Mouse (Mus musculus) liver, adult 2 months (tissue): ENCODE measurements at regions not wholly inside any gene's neighbourhood (a gene's known extent, or its start where the extent isn't known, plus 50 kb on each side); places are given as distances from the start of the nearest gene placed in this dataset.

Experiments
- DNase-seq: peaks from one replicate; pipeline ENCODE4 v3.0.0-alpha.2; 2011; ENCODE audit warnings: low read depth, low spot score; ENCODE audit errors: extremely low read depth
- H3K27ac ChIP-seq: fragments of 200-500 bp; replicated peaks from 2 replicates; pipeline ENCODE4 v1.5.1; 2012; ENCODE audit warnings: low read depth, mild to moderate bottlenecking, control low read depth, inconsistent platforms, low read length; ENCODE audit not compliant: insufficient read depth
- H3K27me3 ChIP-seq: fragments of 200-500 bp; 2 replicates; pipeline ENCODE4 v1.6.1; 2012; ENCODE audit warnings: mild to moderate bottlenecking, moderate library complexity, low read length, inconsistent platforms; ENCODE audit not compliant: control insufficient read depth, insufficient read depth
- H3K36me3 ChIP-seq: fragments of 200-500 bp; 2 replicates; pipeline ENCODE4 v1.6.1; 2012; ENCODE audit warnings: low read length, inconsistent platforms; ENCODE audit not compliant: control insufficient read depth, insufficient read depth
- H3K4me1 ChIP-seq: fragments of 200-500 bp; 2 replicates; pipeline ENCODE4 v1.6.1; 2011; ENCODE audit warnings: low read length; ENCODE audit not compliant: control insufficient read depth, insufficient read depth
- H3K4me3 ChIP-seq: fragments of 200-500 bp; 2 replicates; pipeline ENCODE4 v1.5.1; 2011; ENCODE audit warnings: low read depth, mild to moderate bottlenecking, control low read depth, low read length, moderate library complexity; ENCODE audit not compliant: insufficient read depth
- H3K79me2 ChIP-seq: fragments of 200-500 bp; 2 replicates; pipeline ENCODE4 v1.6.1; 2012; ENCODE audit warnings: inconsistent platforms, mild to moderate bottlenecking, low read length, moderate library complexity; ENCODE audit not compliant: control insufficient read depth, insufficient read depth
- H3K9ac ChIP-seq: fragments of 200-500 bp; 2 replicates; pipeline ENCODE4 v1.6.1; 2012; ENCODE audit warnings: low read depth, mild to moderate bottlenecking, control low read depth, inconsistent platforms, low read length
- CTCF ChIP-seq: fragments of 200-500 bp; IDR thresholded peaks from 2 replicates; pipeline ENCODE4 v1.5.1; 2011; ENCODE audit warnings: low read depth, low read length, control low read depth
- POLR2A ChIP-seq: fragments of 200-500 bp; IDR thresholded peaks from 2 replicates; pipeline ENCODE4 v1.6.1; 2011; ENCODE audit warnings: low read length, control low read depth; ENCODE audit not compliant: insufficient read depth; ENCODE audit errors: extremely low read depth
- WGBS: fragments of 180-500 bp; shearing (Covaris S2); methylation state at CpG from one replicate; pipeline ENCODE4 v1.1.7; 2018; 5-methylcytosine and 5-hydroxymethylcytosine counted together

- H3K4me1 ChIP-seq: no peaks in the 10 kb centered on the region
- 94% methylated on average over 3 of the region's 3 CpGs for WGBS
Measured at GRCm38 (mm10) chr13:101159878-101160277, 326.7 kb upstream of the Slc30a5 start.

DNA sequence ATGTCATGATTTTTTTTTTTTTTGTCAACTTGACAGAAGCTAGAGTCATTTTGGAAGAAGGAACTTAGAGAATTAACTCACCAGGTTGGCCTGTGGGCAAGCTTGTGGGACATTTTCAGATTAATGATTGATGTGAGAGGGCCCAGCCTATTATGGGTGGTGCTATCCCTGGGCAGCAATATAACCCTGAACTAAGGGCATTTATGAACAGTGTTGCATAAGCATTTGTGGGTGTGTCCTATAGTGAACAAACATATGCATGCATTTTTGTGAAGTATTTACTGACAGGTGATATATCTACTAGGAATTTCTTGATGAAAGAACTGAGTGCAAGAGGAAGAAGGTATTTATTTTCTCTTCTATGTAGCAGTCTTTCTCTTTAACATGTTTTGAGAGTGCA is 320.5 kb upstream of the Slc30a5 start:
- Histone ChIP-seq H3K36me3 (no peaks in the 10 kb centered on the region), H3K27me3 (no peaks in the 10 kb centered on the region), H3K79me2 (no peaks in the 10 kb centered on the region), H3K9ac (no peak overlapping the region), H3K4me3 (no peak overlapping the region), H3K27ac (no peak overlapping the region), H3K4me1 (no peaks in the 10 kb centered on the region)
- no peak for TF ChIP-seq POLR2A
- no peak for TF ChIP-seq CTCF
- DNase-seq: peak; percentile 48

More at GRCm38 (mm10) chr13:101159878-101160277, 326.7 kb upstream of the Slc30a5 start:
- H3K27ac ChIP-seq: no peak overlapping the region
- H3K79me2 ChIP-seq: no peaks in the 10 kb centered on the region
- H3K9ac ChIP-seq: no peak overlapping the region
- no peak for DNase-seq
- no peak overlapping the region for H3K4me3 ChIP-seq
- no peaks in the 10 kb centered on the region for H3K27me3 ChIP-seq
- TF ChIP-seq POLR2A: no peak
- no peak for TF ChIP-seq CTCF
- no peaks in the 10 kb centered on the region for H3K36me3 ChIP-seq

GRCm38 (mm10) chr13:101142761-101143160 is 309.5 kb upstream of the Slc30a5 start:
- peak; percentile 90 for DNase-seq
- TF ChIP-seq POLR2A: no peak
- TF ChIP-seq CTCF: no peak
- 11% methylated on average over 3 of the region's 3 CpGs for WGBS

GRCm38 (mm10) chr13:101142104-101142735 is 309.0 kb upstream of the Slc30a5 start:
- Histone ChIP-seq H3K27me3 (no peaks in the 10 kb centered on the region), H3K4me1 (no peaks in the 10 kb centered on the region; the same call in none of the 2 replicates), H3K36me3 (no peaks in the 10 kb centered on the region), H3K27ac (no peak overlapping the region; the same call in 1 of the 2 replicates), H3K79me2 (no peaks in the 10 kb centered on the region), H3K4me3 (no peak overlapping the region), H3K9ac (no peak overlapping the region)
- WGBS: 67% methylated on average over 6 of the region's 6 CpGs
- no peak for DNase-seq
- TF ChIP-seq POLR2A: no peak
- TF ChIP-seq CTCF: no peak

More at GRCm38 (mm10) chr13:101142761-101143160, 309.5 kb upstream of the Slc30a5 start:
- Histone ChIP-seq H3K27ac (no peak overlapping the region), H3K4me3 (no peak overlapping the region), H3K36me3 (no peaks in the 10 kb centered on the region), H3K4me1 (no peaks in the 10 kb centered on the region; the same call in none of the 2 replicates), H3K79me2 (no peaks in the 10 kb centered on the region), H3K27me3 (no peaks in the 10 kb centered on the region), H3K9ac (no peak overlapping the region)

GRCm38 (mm10) chr13:101129466-101129865 is 296.2 kb upstream of the Slc30a5 start:
- H3K27me3 ChIP-seq: no peaks in the 10 kb centered on the region
- no peak for TF ChIP-seq POLR2A
- TF ChIP-seq CTCF: no peak
- H3K4me1 ChIP-seq: no peaks in the 10 kb centered on the region
- H3K36me3 ChIP-seq: no peaks in the 10 kb centered on the region
- DNase-seq: no peak
- WGBS: 89% methylated on average over 3 of the region's 3 CpGs
- H3K4me3 ChIP-seq: no peak overlapping the region
- no peaks in the 10 kb centered on the region for H3K79me2 ChIP-seq
- no peak overlapping the region for H3K27ac ChIP-seq
- H3K9ac ChIP-seq: no peak overlapping the region

DNA sequence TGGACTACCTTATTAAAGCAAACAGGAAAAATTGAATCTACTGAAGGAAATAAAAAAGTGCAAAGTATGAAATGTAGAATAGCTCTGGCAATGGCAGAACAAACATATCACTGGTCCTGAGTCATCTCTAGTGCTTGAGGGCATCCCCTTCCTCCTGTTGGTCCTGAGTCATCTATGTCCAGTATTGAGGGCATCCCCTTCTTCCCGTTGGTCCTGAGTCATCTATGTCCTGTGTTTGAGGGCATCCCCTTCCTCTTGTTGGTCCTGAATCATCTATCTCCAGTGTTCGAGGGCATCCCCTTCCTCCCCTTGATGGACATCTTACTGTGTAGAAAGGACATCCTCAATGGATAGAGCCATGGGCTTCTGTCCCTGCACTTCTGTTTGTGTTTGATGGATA is 294.6 kb upstream of the Slc30a5 start:
- WGBS: 77% methylated on average over 2 of the region's 2 CpGs
- H3K36me3 ChIP-seq: no peaks in the 10 kb centered on the region

More for the DNA sequence above, 294.6 kb upstream of the Slc30a5 start:
- Histone ChIP-seq H3K4me3 (no peak overlapping the region), H3K9ac (no peak overlapping the region), H3K27me3 (no peaks in the 10 kb centered on the region), H3K79me2 (no peaks in the 10 kb centered on the region), H3K27ac (no peak overlapping the region), H3K4me1 (no peaks in the 10 kb centered on the region)
- no peak for DNase-seq
- no peak for TF ChIP-seq CTCF
- TF ChIP-seq POLR2A: no peak
